Mouse (Mus musculus): Measurements from ENCODE around the gene Dcaf6. TPM values are rescaled to one million over a fixed set of nuclear protein-coding genes. Genes with fewer than 3 reads are reported as not detected.

The Dcaf6 gene
- total and polyA plus RNA-seq, 3 experiments, result 8.2 to 17.1 TPM; not detected in 1

DNA sequence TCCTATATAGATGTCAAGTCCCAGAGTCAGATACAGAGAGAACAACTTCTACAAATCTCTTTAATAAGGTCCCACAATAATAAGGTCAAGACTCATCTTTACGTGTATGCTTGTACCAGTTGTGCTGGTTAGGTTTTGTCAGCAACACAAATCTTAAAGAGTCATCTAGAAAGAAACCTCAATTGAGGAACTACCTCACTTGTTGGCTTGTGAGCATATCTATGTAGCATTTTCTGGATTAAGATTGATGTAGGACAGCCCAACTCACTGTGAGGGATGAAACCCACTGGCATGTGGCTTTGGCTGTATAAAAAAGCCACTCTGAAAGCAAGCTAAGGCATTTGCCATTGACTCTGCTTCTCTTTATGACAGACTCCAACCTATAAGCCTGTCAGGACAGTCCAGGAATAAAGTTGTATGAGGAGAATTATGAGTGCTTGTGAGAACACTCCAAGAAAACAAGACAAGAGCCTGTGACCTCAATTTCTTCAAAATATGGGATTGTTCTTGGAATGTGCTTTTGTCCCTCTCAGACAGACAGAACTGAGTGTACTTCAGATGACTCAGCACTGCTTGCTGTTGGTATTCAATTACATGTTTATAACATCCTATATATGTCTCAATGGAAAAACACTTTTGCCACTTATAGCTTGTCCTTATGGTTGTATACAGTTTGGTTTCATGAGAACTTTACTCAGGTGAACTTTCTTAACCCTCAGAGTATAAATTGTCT is 21.8 kb downstream of the Dcaf6 start (continued):
- no peak for TF ChIP-seq ZC3H11A (IDR thresholded peaks at IDR 0.05; ENCODE audit: low read depth, low read length)
- TF ChIP-seq POLR2A (IDR thresholded peaks at IDR 0.05; ENCODE audit: control insufficient read depth in 1 of 2, insufficient read depth in 1 of 2, low read depth in 1 of 2, low read length in 2 of 2, poor library complexity in 1 of 2), result no peak
- no peak for TF ChIP-seq RAD21 (IDR thresholded peaks at IDR 0.05; ENCODE audit: low read depth, low read length)
- no peak for TF ChIP-seq NELFE (IDR thresholded peaks at IDR 0.05; ENCODE audit: low read depth, low read length)
- TF ChIP-seq ETS1 (IDR thresholded peaks at IDR 0.05; ENCODE audit: low read depth, low read length), result 0 out of 2 replicates have a peak, but pooled peaks have one; percentile 15
- no peak for TF ChIP-seq POLR2AphosphoS2 (IDR thresholded peaks at IDR 0.05; ENCODE audit: low read length)
- no peak for TF ChIP-seq ZMIZ1 (IDR thresholded peaks at IDR 0.05; ENCODE audit: low read depth, low read length)
- no peak for TF ChIP-seq NRF1 (IDR thresholded peaks at IDR 0.05; ENCODE audit: insufficient read depth, low read depth, low read length, poor library complexity, severe bottlenecking)
- TF ChIP-seq GATA1 (IDR thresholded peaks at IDR 0.05; ENCODE audit: low read depth, low read length), result peak; percentile 55
- peak; percentile 12; the same call in 1 of the 2 replicates for TF ChIP-seq MAX (IDR thresholded peaks at IDR 0.05; ENCODE audit: low read length)
- TF ChIP-seq RCOR1 (IDR thresholded peaks at IDR 0.05; ENCODE audit: low read depth, low read length), result peak; percentile 76
- TF ChIP-seq UBTF (IDR thresholded peaks at IDR 0.05; ENCODE audit: borderline replicate concordance, insufficient read depth, low read depth, low read length), result no peak
- TF ChIP-seq ELF1 (IDR thresholded peaks at IDR 0.05; ENCODE audit: low read depth, low read length), result no peak
- no peak for TF ChIP-seq USF1 (IDR thresholded peaks at IDR 0.05; ENCODE audit: low read depth, low read length)
- no peak for TF ChIP-seq ZKSCAN1 (IDR thresholded peaks at IDR 0.05; ENCODE audit: low read depth, low read length)

DNA sequence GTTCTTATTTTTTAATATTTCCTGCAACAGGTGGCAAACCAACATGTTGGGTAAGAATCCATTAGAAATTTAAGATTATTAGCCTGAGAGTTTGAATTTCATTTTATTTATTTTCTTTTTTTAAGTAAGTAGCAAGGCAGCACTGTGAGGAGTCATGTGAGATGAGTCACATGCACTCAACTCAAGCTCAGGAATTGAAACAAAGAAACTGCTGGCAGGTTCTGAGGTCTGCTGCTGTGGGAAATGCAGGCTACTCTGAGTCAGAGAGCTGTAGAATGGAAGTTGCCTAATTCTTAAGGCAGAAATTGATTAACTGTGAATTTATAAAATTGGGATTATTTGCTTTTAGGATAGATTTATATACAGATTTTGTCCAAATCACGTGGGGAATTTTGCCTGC is 27.4 kb downstream of the Dcaf6 start:
- H3K9ac ChIP-seq (ENCODE audit: control insufficient read depth, low read depth, low read length, poor library complexity, severe bottlenecking), result no peak overlapping the region
- TF ChIP-seq HCFC1 (IDR thresholded peaks at IDR 0.05; ENCODE audit: low read depth, low read length) (no peak), ZC3H11A (IDR thresholded peaks at IDR 0.05; ENCODE audit: low read depth, low read length) (no peak), POLR2A (IDR thresholded peaks at IDR 0.05; ENCODE audit: control insufficient read depth in 1 of 2, insufficient read depth in 1 of 2, low read depth in 1 of 2, low read length in 2 of 2, poor library complexity in 1 of 2) (no peak), USF1 (IDR thresholded peaks at IDR 0.05; ENCODE audit: low read depth, low read length) (no peak), MYC (IDR thresholded peaks at IDR 0.05; ENCODE audit: low read depth, low read length) (no peak)
- peaks cover 0 to 6% of the 10 kb centered on the region in 2 experiments; a peak in 2 of 4 replicates for H3K36me3 ChIP-seq (ENCODE audit: control insufficient read depth in 1 of 2, insufficient read depth in 2 of 2, low read length in 2 of 2)
- peak; percentile 20 for DNase-seq (ENCODE audit: low read depth, low spot score)
- H3K27me3 ChIP-seq (ENCODE audit: control insufficient read depth in 1 of 2, insufficient read depth in 2 of 2, low read length in 2 of 2), result no peaks in the 10 kb centered on the region
- H3K27ac ChIP-seq (ENCODE audit: control insufficient read depth, low read depth, low read length), result no peak overlapping the region
- peaks cover 3 to 4% of the 10 kb centered on the region in 2 experiments; a peak in 2 of 4 replicates for H3K4me1 ChIP-seq (ENCODE audit: control insufficient read depth in 1 of 2, insufficient read depth in 2 of 2, low read length in 2 of 2)
- no peak overlapping the region for H3K4me3 ChIP-seq (ENCODE audit: control insufficient read depth in 1 of 2, insufficient read depth in 1 of 2, low read depth in 2 of 2, low read length in 2 of 2)
- H3K9me3 ChIP-seq (replicated peaks; ENCODE audit: insufficient read depth, low read length), result no peaks in the 10 kb centered on the region
- H3K79me2 ChIP-seq (ENCODE audit: control insufficient read depth, insufficient read depth, low read length, poor library complexity), result 0 out of 2 replicates have a peak, but pooled peaks cover 3% of the 10 kb centered on the region
